Mouse (Mus musculus) B cell, adult 2 months (primary cell): ENCODE measurements around the gene Mettl26.

ENCODE experiments used
- DNase-seq, 2 experiments: peaks; one replicate each; pipeline ENCODE4 v3.0.0; 2022

The Mettl26 gene

DNA sequence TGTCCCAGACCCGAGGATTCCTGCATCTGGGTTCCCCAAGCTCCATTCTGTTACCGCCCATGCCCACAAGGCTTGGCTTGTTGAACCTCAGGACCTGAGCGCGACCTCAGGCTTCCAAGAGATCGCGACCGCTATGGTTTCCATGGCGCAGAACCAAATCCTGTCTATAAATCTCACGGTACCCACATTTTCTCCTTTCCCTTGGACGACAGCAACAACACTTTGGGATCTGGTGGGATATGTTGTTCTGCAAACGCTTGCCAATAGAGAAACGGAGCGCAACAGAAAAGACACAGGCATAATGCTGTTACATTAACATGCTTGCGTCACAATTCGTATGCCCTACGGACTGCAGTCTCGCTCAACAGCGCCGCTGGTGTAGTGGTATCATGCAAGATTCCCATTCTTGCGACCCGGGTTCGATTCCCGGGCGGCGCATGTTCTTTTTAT lies at the start of gene Mettl26:
Gene Mettl26, plus strand, starts transcription at position 354 of the 450 bp plus-strand sequence.
- DNase-seq, result peak; percentile 96

GRCm38 (mm10) chr17:25825311-25825710 lies 49.6 kb upstream of the Mettl26 start:
- no peak for DNase-seq

DNA sequence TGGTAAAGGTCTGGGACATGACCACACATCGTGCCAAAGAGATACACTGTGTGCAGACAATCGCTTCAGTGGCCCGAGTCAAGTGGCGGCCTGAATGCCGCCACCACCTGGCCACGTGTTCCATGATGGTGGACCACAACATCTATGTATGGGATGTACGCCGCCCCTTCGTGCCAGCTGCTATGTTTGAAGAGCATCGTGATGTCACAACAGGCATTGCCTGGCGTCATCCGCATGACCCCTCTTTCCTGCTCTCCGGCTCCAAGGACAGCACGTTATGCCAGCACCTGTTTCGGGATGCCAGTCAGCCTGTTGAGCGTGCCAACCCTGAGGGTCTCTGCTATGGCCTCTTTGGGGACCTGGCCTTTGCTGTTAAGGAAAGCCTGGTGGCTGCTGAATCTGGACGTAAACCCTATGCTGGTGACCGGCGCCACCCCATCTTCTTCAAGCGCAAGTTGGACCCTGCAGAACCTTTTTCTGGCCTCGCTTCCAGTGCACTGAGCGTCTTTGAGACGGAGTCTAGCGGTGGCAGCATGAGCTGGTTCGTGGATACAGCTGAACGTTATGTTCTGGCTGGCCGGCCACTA lies 48.8 kb upstream of the Mettl26 start:
- DNase-seq, result no peak

- DNase-seq, result no peak
Observed at GRCm38 (mm10) chr17:25827011-25827410, 47.9 kb upstream of the Mettl26 start.

- no peak for DNase-seq
Observed at GRCm38 (mm10) chr17:25827546-25828222, 47.2 kb upstream of the Mettl26 start.

DNA sequence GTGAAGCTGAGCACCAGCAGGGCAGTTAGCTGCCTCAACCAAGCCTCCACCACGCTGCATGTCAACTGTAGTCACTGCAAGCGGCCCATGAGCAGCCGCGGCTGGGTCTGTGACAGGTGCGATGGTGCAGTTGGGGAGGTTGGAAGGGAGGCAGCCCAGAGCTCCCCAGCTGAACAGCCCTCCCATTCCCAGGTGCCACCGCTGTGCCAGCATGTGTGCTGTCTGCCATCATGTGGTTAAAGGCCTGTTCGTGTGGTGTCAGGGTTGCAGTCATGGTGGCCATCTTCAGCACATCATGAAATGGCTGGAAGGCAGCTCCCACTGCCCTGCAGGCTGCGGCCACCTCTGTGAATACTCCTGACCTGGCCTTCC lies 46.7 kb upstream of the Mettl26 start:
- DNase-seq, result no peak

GRCm38 (mm10) chr17:25828712-25829557 lies 45.9 kb upstream of the Mettl26 start, which contains the start of gene Jmjd8:
Gene Jmjd8, plus strand, starts transcription at chr17:25828867.
- peak; percentile 70 to 71 for DNase-seq

- no peak for DNase-seq
Observed at GRCm38 (mm10) chr17:25829558-25830017, 45.3 kb upstream of the Mettl26 start.

DNA sequence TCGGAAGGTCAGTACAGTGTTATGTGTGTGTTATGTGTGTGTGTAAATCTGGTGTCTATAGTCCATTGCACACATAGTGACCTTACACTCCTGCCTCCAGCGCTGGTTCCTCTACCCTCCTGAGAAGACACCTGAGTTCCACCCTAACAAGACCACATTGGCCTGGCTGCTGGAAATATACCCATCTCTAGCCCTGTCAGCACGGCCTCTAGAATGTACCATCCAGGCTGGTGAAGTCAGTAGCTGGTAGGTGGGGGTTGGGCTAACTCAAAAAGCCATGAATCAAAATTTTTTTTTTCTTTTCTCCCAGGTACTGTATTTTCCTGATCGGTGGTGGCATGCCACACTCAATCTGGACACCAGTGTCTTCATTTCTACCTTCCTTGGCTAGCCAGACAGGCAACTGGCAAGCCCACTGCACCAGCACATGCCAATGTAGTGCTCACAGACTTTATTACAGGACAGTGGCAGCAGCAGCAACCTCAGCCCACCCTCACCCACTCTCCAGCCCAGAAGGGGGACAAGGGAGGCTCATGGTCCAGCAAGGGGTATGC lies 44.6 kb upstream of the Mettl26 start:
- no peak for DNase-seq

- DNase-seq, result no peak
Observed at GRCm38 (mm10) chr17:25830806-25831431, 44.0 kb upstream of the Mettl26 start.

DNA sequence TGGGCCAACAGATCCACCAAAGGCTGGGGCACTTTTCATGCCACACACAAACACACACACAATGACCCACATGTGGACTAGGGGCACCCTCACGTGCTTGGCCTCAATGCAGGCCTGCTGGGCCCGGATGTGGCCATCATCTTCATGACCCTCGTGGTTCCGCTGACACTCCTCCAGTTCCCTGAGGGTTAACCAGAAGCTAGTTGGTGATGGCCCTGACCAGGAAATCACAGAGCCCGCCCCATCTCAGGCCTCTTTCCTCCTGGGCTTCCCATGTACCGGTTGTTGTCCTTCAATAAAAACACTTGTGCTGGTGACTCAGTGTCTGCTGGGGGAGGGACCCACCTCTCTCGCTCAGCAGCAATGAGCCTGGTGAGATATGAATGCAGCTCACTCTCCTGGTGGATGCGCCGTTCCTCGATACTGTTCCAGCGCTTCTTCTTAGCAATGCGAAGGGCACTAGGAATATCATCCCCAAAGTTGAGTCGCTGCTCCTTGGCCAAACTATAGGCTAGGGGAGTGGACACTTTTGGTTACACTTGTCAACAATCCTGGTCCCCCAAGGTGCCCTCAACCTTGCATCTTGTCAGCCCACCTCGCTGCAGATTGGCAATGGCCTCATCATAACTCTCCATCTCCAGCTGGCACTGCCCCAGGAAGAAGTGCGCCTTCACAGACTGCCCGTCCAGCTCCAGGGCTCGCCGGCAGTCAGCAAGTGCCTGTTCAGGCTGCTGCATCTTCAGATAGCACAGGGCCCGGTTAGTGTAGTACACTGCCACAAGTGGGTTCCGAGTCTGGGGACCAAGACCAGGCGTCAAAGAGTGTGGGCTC lies 43.2 kb upstream of the Mettl26 start:
- DNase-seq, result no peak

DNA sequence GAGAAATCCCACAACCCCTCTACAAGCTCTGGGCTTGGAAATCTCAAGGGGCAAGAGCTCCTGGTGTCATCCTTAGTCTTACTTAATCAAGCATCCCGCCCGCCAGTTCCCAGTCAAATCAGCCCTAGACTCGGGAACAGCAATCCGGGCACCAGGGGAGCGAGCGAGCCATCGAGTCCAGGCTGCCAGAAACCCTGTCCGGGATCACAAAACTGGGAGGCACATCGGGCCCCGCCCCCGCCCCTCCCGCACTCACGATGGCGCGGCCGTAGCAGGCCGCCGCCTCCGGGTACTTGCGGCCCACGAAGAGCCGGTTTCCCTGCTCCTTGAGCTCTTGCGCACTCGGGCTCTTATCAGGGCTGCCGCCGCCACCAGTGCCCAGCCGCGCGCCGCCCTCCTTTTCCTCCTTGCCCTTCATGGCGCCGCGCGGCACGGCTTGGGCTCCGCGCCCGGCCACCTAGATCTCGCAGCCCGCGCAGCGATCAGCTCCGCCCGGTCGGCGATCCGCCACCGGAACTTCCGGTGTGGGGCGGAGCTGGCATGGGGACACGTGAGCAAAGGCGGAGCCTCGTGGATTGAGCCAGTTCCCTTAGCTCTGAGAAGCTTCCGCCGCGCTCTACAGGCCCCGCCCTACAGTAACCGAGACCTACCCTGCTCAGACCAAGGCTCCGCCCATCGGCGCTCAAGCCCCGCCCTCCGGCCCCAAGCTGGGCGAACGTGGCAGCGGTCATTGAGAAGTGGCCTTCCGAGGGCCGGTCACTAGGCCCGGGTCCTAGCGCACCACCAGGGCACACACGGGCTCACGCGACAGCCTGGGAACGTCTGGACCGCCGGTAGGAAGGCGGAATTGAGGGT lies 42.2 kb upstream of the Mettl26 start:
- DNase-seq, result peak; percentile 98

- no peak for DNase-seq
Observed at GRCm38 (mm10) chr17:25833291-25833663, 41.6 kb upstream of the Mettl26 start, which contains the start of gene Stub1. Gene Stub1, minus strand, starts transcription at chr17:25833404.

DNA sequence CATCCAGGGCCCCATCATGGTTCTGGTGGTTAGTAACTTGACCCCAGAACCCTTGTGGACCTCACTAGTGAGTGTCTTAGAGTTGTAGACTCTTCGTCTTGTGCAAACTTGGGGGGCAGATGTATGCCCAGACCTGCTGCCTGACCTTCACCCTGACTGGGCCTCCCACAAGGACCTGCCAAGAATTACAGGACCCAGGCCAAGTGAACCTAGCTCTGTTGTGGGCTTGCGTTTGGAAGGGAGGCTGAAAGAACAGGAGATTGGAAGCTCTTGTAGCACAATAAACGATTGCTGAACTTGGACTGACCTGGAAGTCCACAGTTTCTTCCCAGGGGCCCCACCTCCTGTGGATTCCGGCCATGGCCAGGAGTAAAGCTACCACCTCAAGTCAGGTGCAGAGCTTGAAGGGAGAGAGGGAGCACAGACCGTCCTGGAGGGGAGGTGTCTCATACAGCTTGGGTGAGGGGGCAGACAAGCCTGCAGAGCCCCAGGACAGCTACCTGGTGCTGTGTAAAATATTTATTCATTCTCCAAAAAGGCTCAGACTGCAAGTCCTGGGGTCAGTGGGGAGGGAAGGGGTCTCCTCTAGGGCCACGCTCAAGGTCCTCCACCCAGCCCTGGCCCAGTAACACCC lies 40.8 kb upstream of the Mettl26 start:
- DNase-seq, result no peak

- DNase-seq, result no peak
Observed at GRCm38 (mm10) chr17:25834595-25835222, 40.2 kb upstream of the Mettl26 start.

- no peak for DNase-seq
Observed at GRCm38 (mm10) chr17:25835301-25835700, 39.6 kb upstream of the Mettl26 start.

- no peak for DNase-seq
Observed at GRCm38 (mm10) chr17:25835816-25836215, 39.1 kb upstream of the Mettl26 start.

GRCm38 (mm10) chr17:25836397-25837075 lies 38.3 kb upstream of the Mettl26 start:
- DNase-seq, result no peak

DNA sequence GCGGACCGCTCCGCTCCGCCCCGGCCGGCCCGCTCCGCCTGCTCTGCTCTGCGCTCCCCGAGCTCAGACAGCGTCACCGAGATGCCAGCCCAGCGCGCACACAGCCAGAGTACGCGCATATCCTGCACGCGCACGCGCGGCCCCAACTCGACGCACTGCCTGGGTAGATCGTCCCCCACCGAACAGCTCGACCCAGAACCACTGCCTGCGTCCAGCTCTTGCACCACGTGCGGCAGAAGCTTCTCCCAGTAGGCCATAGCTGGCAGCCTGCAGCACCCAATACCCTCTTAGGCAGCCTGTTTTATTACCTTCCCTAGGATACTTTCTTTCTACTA lies 37.8 kb upstream of the Mettl26 start, which contains the start of gene Rhbdl1:
Gene Rhbdl1, minus strand, starts transcription at position 220 of the 335 bp plus-strand sequence.
- peak; percentile 38 to 42 for DNase-seq
